Mouse (Mus musculus): ENCODE measurements around the gene Tenm1.

GRCm38 (mm10) chrX:42986100-42986499, 442.8 kb downstream of the Tenm1 start:
- TF ChIP-seq POLR2A (IDR thresholded peaks at IDR 0.05; ENCODE audit: borderline replicate concordance, low read depth, low read length) (no peak), CTCF (IDR thresholded peaks at IDR 0.05; ENCODE audit: low read depth, low read length) (no peak)
